Mouse (Mus musculus) liver, embryonic 12.5 days (tissue): ENCODE data around the gene Nfix. TPM values are rescaled to one million over a fixed set of nuclear protein-coding genes. Genes with fewer than 3 reads are reported as not detected.

Source experiments
- ATAC-seq: fragments of 200-750 bp; cut with Nextera tagmentation; 2 replicates; pipeline ENCODE4 v1.8.0; 2017; ENCODE audit warnings: moderate number of reproducible peaks, mild to moderate bottlenecking, moderate library complexity
- H3K27ac ChIP-seq: fragments of 300-500 bp; sonication (generic); 2 replicates; pipeline ENCODE4 v1.5.1; 2016; ENCODE audit warnings: mild to moderate bottlenecking
- H3K27me3 ChIP-seq: fragments of 300-500 bp; sonication (generic); replicated peaks from 2 replicates; pipeline ENCODE4 v1.6.1; 2016; ENCODE audit warnings: mild to moderate bottlenecking, moderate library complexity
- H3K36me3 ChIP-seq: fragments of 300-500 bp; sonication (generic); 2 replicates; pipeline ENCODE4 v1.6.1; 2016; ENCODE audit warnings: mild to moderate bottlenecking, moderate library complexity
- H3K4me1 ChIP-seq: fragments of 300-500 bp; sonication (generic); 2 replicates; pipeline ENCODE4 v1.6.1; 2016
- H3K4me2 ChIP-seq: fragments of 300-500 bp; sonication (generic); 2 replicates; pipeline ENCODE4 v1.6.1; 2016; ENCODE audit warnings: mild to moderate bottlenecking, moderate library complexity
- H3K4me3 ChIP-seq: fragments of 300-500 bp; sonication (generic); 2 replicates; pipeline ENCODE4 v1.5.1; 2016; ENCODE audit warnings: mild to moderate bottlenecking, moderate library complexity
- H3K9ac ChIP-seq: fragments of 300-500 bp; sonication (generic); 2 replicates; pipeline ENCODE4 v1.6.1; 2016; ENCODE audit warnings: mild to moderate bottlenecking, moderate library complexity
- H3K9me3 ChIP-seq: fragments of 300-500 bp; sonication (generic); replicated peaks from 2 replicates; pipeline ENCODE4 v1.6.1; 2016; ENCODE audit warnings: mild to moderate bottlenecking, moderate library complexity
- WGBS: fragments of 180-500 bp; shearing (Covaris S2); methylation state at CpG from one replicate; pipeline ENCODE4 v1.1.7; 2016; ENCODE audit not compliant: insufficient replicate concordance; 5-methylcytosine and 5-hydroxymethylcytosine counted together
- polyA plus RNA-seq: library from polyadenylated mRNA; unstranded; fragments of >200 nt; fragmentation: Nextera tagmentation; extraction: Ambion mirVana; gene quantifications from 2 replicates; pipeline ENCODE4 v1.2.1, GENCODE M21; 2016

The Nfix gene
- polyA plus RNA-seq, 1 experiment from 2014 or later = 2.8 TPM

- peak overlapping the region; percentile 56; the same call in 1 of the 2 replicates for H3K27ac ChIP-seq
- peaks cover 51% of the 10 kb centered on the region for H3K27me3 ChIP-seq
- 66% methylated on average over 2 of the region's 2 CpGs for WGBS
- no peak overlapping the region for H3K9ac ChIP-seq
- peaks cover 74% of the 10 kb centered on the region for H3K4me1 ChIP-seq
- ATAC-seq = no peak
- no peaks in the 10 kb centered on the region for H3K9me3 ChIP-seq
- H3K4me2 ChIP-seq = no peak overlapping the region
- H3K4me3 ChIP-seq = no peak overlapping the region
- H3K36me3 ChIP-seq = 0 out of 2 replicates have a peak, but pooled peaks cover 4% of the 10 kb centered on the region
Observed at GRCm38 (mm10) chr8:84734680-84735079, 65.5 kb downstream of the Nfix start.

- Histone ChIP-seq H3K27me3 (peaks cover 43% of the 10 kb centered on the region), H3K9me3 (no peaks in the 10 kb centered on the region), H3K9ac (no peak overlapping the region; the same call in 1 of the 2 replicates), H3K36me3 (0 out of 2 replicates have a peak, but pooled peaks cover 5% of the 10 kb centered on the region), H3K4me2 (no peak overlapping the region), H3K4me3 (no peak overlapping the region), H3K27ac (peak overlapping the region; percentile 56), H3K4me1 (peaks cover 81% of the 10 kb centered on the region)
- no peak for ATAC-seq
- WGBS = 84% methylated on average over 6 of the region's 6 CpGs
Observed at GRCm38 (mm10) chr8:84733959-84734358, 66.2 kb downstream of the Nfix start.

GRCm38 (mm10) chr8:84732996-84733395 lies 67.1 kb downstream of the Nfix start:
- Histone ChIP-seq H3K9ac (no peak overlapping the region), H3K27ac (peak overlapping the region; percentile 99), H3K4me3 (no peak overlapping the region), H3K4me1 (peaks cover 82% of the 10 kb centered on the region), H3K27me3 (peaks cover 34% of the 10 kb centered on the region), H3K9me3 (no peaks in the 10 kb centered on the region), H3K36me3 (0 out of 2 replicates have a peak, but pooled peaks cover 5% of the 10 kb centered on the region), H3K4me2 (no peak overlapping the region)
- ATAC-seq = no peak
- WGBS = 66% methylated on average over 6 of the region's 6 CpGs

- Histone ChIP-seq H3K4me3 (no peak overlapping the region), H3K4me1 (peaks cover 82% of the 10 kb centered on the region), H3K4me2 (no peak overlapping the region), H3K27me3 (peaks cover 32% of the 10 kb centered on the region), H3K36me3 (peaks cover 7% of the 10 kb centered on the region), H3K27ac (peak overlapping the region; percentile 99), H3K9me3 (no peaks in the 10 kb centered on the region), H3K9ac (peak overlapping the region; percentile 78; the same call in 1 of the 2 replicates)
- WGBS = 66% methylated on average over 5 of the region's 5 CpGs
- no peak for ATAC-seq
Observed at GRCm38 (mm10) chr8:84732545-84732944, 67.6 kb downstream of the Nfix start.

GRCm38 (mm10) chr8:84731371-84732177 lies 68.6 kb downstream of the Nfix start:
- H3K9me3 ChIP-seq = no peaks in the 10 kb centered on the region
- H3K4me1 ChIP-seq = peaks cover 88% of the 10 kb centered on the region
- H3K36me3 ChIP-seq = peaks cover 17% of the 10 kb centered on the region
- peak overlapping the region; percentile 77 for H3K4me2 ChIP-seq
- peak overlapping the region; percentile 39 for H3K4me3 ChIP-seq
- 54% methylated on average over 11 of the region's 11 CpGs for WGBS
- peak overlapping the region; percentile 78 for H3K9ac ChIP-seq
- H3K27me3 ChIP-seq = peaks cover 28% of the 10 kb centered on the region
- ATAC-seq = no peak
- H3K27ac ChIP-seq = peak overlapping the region; percentile 99

GRCm38 (mm10) chr8:84730541-84731370 lies 69.4 kb downstream of the Nfix start:
- peak overlapping the region; percentile 78 for H3K9ac ChIP-seq
- peaks cover 25% of the 10 kb centered on the region for H3K36me3 ChIP-seq
- peak; percentile 93 for ATAC-seq
- peak overlapping the region; percentile 39 for H3K4me3 ChIP-seq
- peak overlapping the region; percentile 77 for H3K4me2 ChIP-seq
- 6% methylated on average over 9 of the region's 9 CpGs for WGBS
- no peaks in the 10 kb centered on the region for H3K9me3 ChIP-seq
- peaks cover 20% of the 10 kb centered on the region for H3K27me3 ChIP-seq
- peaks cover 89% of the 10 kb centered on the region for H3K4me1 ChIP-seq
- peak overlapping the region; percentile 99 for H3K27ac ChIP-seq

- Histone ChIP-seq H3K9me3 (no peaks in the 10 kb centered on the region), H3K36me3 (peaks cover 33% of the 10 kb centered on the region), H3K4me1 (peaks cover 91% of the 10 kb centered on the region), H3K4me3 (peak overlapping the region; percentile 39; the same call in 1 of the 2 replicates), H3K4me2 (peak overlapping the region; percentile 77), H3K27me3 (peaks cover 12% of the 10 kb centered on the region), H3K9ac (peak overlapping the region; percentile 78), H3K27ac (peak overlapping the region; percentile 99)
- WGBS = 84% methylated on average over 16 of the region's 16 CpGs
- no peak for ATAC-seq
Observed at GRCm38 (mm10) chr8:84729921-84730362, 70.2 kb downstream of the Nfix start.

- Histone ChIP-seq H3K9ac (peak overlapping the region; percentile 42; the same call in 1 of the 2 replicates), H3K27ac (peak overlapping the region; percentile 99), H3K4me2 (peak overlapping the region; percentile 4; the same call in 1 of the 2 replicates)
Observed at GRCm38 (mm10) chr8:84728474-84728873, 71.7 kb downstream of the Nfix start.

GRCm38 (mm10) chr8:84725941-84726259 lies 74.2 kb downstream of the Nfix start:
- H3K4me1 ChIP-seq = peaks cover 100% of the 10 kb centered on the region
- H3K4me2 ChIP-seq = peak overlapping the region; percentile 78
- peak overlapping the region; percentile 63 for H3K4me3 ChIP-seq
- peaks cover 36% of the 10 kb centered on the region for H3K36me3 ChIP-seq
- H3K27ac ChIP-seq = peak overlapping the region; percentile 99
- peak overlapping the region; percentile 78 for H3K9ac ChIP-seq
- no peaks in the 10 kb centered on the region for H3K9me3 ChIP-seq
- no peak for ATAC-seq
- no peaks in the 10 kb centered on the region; the same call in 1 of the 2 replicates for H3K27me3 ChIP-seq
- 26% methylated on average over 3 of the region's 3 CpGs for WGBS

More at GRCm38 (mm10) chr8:84728474-84728873, 71.7 kb downstream of the Nfix start:
- Histone ChIP-seq H3K36me3 (peaks cover 36% of the 10 kb centered on the region), H3K27me3 (no peaks in the 10 kb centered on the region; the same call in 1 of the 2 replicates), H3K4me1 (peaks cover 100% of the 10 kb centered on the region), H3K9me3 (no peaks in the 10 kb centered on the region), H3K4me3 (no peak overlapping the region)
- 76% methylated on average over 3 of the region's 3 CpGs for WGBS
- ATAC-seq = no peak

- Histone ChIP-seq H3K4me3 (peak overlapping the region; percentile 63), H3K27me3 (no peaks in the 10 kb centered on the region; the same call in 1 of the 2 replicates), H3K36me3 (peaks cover 39% of the 10 kb centered on the region), H3K9me3 (no peaks in the 10 kb centered on the region), H3K27ac (peak overlapping the region; percentile 99), H3K9ac (peak overlapping the region; percentile 78), H3K4me2 (peak overlapping the region; percentile 78), H3K4me1 (peaks cover 96% of the 10 kb centered on the region)
- WGBS = 57% methylated on average over 10 of the region's 10 CpGs
- ATAC-seq = no peak
Observed at GRCm38 (mm10) chr8:84725246-84725940, 74.8 kb downstream of the Nfix start.

GRCm38 (mm10) chr8:84724683-84725082 lies 75.5 kb downstream of the Nfix start:
- 42% methylated on average over 9 of the region's 9 CpGs for WGBS
- Histone ChIP-seq H3K4me2 (peak overlapping the region; percentile 78), H3K27ac (peak overlapping the region; percentile 99), H3K36me3 (peaks cover 39% of the 10 kb centered on the region), H3K4me3 (peak overlapping the region; percentile 63), H3K9me3 (no peaks in the 10 kb centered on the region), H3K27me3 (peaks cover 6% of the 10 kb centered on the region; the same call in 1 of the 2 replicates), H3K4me1 (peaks cover 89% of the 10 kb centered on the region), H3K9ac (peak overlapping the region; percentile 78)
- peak; percentile 51; the same call in 1 of the 2 replicates for ATAC-seq
